Mouse (Mus musculus) bone marrow macrophage, adult 2 months (primary cell): ENCODE data around the gene Col4a3. TPM values are rescaled to one million over a fixed set of nuclear protein-coding genes. Genes with fewer than 3 reads are reported as not detected.

Experiments
- H3K27ac ChIP-seq: 2 replicates; pipeline ENCODE4 v1.5.1; 2012; ENCODE audit warnings: low read depth, low read length; ENCODE audit not compliant: insufficient read depth
- H3K4me1 ChIP-seq: 2 replicates; pipeline ENCODE4 v1.6.1; 2012; ENCODE audit warnings: low read length; ENCODE audit not compliant: control insufficient read depth, insufficient read depth
- H3K4me3 ChIP-seq: 2 replicates; pipeline ENCODE4 v1.5.1; 2012; ENCODE audit warnings: mild to moderate bottlenecking, low read length, moderate library complexity; ENCODE audit not compliant: insufficient read depth
- CTCF ChIP-seq: IDR thresholded peaks from 2 replicates; pipeline ENCODE4 v1.5.1; 2012; ENCODE audit warnings: low read depth, mild to moderate bottlenecking, low read length, moderate library complexity
- POLR2A ChIP-seq: IDR thresholded peaks from 2 replicates; pipeline ENCODE4 v1.6.1; 2012; ENCODE audit warnings: mild to moderate bottlenecking, low read depth, low read length, borderline replicate concordance
- polyA plus RNA-seq: library from polyadenylated mRNA; stranded (reverse); fragments of >200 nt; gene quantifications from 2 replicates; pipeline ENCODE4 v1.2.4, GENCODE M21; 2012; ENCODE audit not compliant: missing spikeins, insufficient read depth, insufficient read length

The Col4a3 gene
- polyA plus RNA-seq, 1 experiment, result not detected

DNA sequence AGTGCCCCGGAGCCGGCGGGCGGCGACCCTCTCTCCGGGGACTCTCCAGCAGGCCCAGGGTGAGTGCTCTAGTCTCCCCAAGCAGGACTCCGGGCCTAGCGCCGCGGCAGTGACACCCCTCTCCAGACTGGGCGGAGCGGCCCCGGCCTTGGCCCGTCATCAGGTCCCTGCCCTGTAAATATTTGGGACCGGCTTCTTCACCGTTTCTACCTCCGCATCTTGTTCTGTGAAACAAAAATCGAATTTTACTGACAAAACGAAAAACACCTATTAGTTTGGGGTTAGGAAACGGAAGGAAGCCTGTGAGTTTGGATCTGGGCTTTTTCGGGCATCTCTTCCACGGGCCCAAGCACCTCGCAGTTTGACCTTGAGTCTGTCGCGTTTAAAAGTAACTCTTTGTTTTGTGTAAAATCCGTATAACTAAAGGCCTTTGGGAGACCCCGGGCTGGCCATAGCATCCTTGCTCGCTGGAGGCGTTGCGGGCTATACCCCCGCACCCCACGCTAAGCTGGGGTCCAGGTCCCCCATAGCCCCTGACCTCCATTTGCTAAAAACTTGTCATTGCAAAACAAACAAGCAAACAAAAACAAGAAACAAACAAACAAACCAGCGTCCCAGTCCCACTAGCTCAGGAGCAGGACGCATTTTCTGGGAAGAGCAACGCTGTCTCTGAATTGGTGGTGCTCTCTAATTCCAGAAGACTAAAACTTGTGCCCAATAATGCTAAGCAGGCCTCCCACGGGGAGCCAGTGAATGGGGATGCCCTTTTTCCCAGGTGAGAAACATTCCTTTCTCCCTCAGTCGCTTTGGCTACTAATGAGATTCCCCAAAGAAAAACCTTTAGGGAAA is 138.5 kb downstream of the Col4a3 start:
- TF ChIP-seq CTCF (no peak), POLR2A (no peak)
- peak overlapping the region; percentile 83 for H3K4me3 ChIP-seq
- H3K27ac ChIP-seq, result peak overlapping the region; percentile 63
- H3K4me1 ChIP-seq, result peaks cover 6% of the 10 kb centered on the region

GRCm38 (mm10) chr1:82725875-82726185 is 139.1 kb downstream of the Col4a3 start:
- H3K4me3 ChIP-seq, result peak overlapping the region; percentile 83
- TF ChIP-seq CTCF (no peak), POLR2A (no peak)
- peaks cover 6% of the 10 kb centered on the region for H3K4me1 ChIP-seq
- H3K27ac ChIP-seq, result no peak overlapping the region

DNA sequence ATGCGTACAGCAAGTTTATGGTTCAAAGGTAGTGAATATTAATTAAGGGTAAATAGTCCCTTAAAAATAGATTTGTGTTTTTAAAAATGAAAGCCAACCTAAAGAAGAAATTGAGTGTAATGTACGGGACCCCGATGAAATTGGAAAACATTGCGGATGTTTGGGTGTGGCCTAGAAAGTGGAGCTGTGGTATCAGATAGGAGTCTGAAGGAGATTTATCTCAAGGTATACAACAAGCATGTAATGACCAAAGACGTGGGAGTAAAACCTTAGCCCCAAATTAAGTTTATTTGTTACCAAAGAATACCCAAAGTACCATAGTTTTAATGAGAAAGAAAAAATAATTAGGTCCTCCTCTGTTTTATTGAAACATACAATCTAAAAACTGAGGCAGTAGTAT is 139.8 kb downstream of the Col4a3 start:
- no peak for TF ChIP-seq POLR2A
- Histone ChIP-seq H3K27ac (no peak overlapping the region), H3K4me1 (peaks cover 6% of the 10 kb centered on the region), H3K4me3 (no peak overlapping the region)

- Histone ChIP-seq H3K4me3 (no peak overlapping the region), H3K4me1 (no peaks in the 10 kb centered on the region), H3K27ac (no peak overlapping the region)
- TF ChIP-seq CTCF (no peak), POLR2A (no peak)
Observed at GRCm38 (mm10) chr1:82733357-82733756, 146.6 kb downstream of the Col4a3 start.

DNA sequence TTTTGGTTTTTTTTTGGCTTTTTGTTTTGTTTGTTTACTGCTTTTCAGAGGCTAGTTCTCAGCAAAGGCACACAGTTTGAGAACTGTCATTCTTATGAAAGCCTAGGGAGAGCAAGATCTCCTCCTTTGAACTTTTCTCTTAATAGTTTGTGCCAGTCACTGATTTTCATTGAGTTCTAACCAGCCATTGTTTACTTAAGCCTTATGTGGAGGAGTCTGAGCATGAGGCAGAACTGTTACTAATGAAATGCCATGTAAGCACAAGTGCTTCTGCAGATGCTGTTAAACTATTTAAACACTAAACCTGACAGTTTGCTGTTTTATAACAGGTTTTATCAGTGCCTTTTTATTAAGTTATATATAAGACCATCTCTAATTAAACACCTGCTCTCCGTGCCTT is 151.3 kb downstream of the Col4a3 start:
- Histone ChIP-seq H3K27ac (no peak overlapping the region), H3K4me1 (no peaks in the 10 kb centered on the region), H3K4me3 (no peak overlapping the region)
- TF ChIP-seq POLR2A, result no peak
- no peak for TF ChIP-seq CTCF

GRCm38 (mm10) chr1:82741539-82741938 is 154.8 kb downstream of the Col4a3 start:
- no peak overlapping the region for H3K27ac ChIP-seq
- no peak for TF ChIP-seq POLR2A
- no peak for TF ChIP-seq CTCF
- no peaks in the 10 kb centered on the region for H3K4me1 ChIP-seq
- no peak overlapping the region for H3K4me3 ChIP-seq

- Histone ChIP-seq H3K4me1 (no peaks in the 10 kb centered on the region), H3K4me3 (no peak overlapping the region), H3K27ac (no peak overlapping the region)
- TF ChIP-seq CTCF, result no peak
- no peak for TF ChIP-seq POLR2A
Observed at GRCm38 (mm10) chr1:82743962-82744361, 157.2 kb downstream of the Col4a3 start.

DNA sequence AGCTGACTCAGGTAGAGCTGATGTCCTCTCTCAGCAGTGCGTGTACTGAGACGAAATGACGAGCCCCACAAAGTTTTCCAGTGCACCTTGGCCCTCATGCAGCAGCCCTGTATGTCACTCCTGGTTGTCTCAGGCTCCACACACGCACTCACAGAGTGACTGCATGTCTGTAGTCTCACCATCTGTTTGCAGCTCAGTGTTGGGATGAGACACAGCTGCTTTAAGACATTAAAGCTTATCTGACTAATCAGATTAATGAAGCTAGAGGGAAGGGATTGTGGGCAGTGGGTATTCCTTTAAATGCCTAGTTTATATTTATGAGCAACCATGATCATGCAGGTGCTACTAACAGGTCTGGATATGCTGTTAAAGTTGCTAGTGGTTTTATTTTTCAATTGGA is 159.7 kb downstream of the Col4a3 start:
- TF ChIP-seq CTCF (no peak), POLR2A (no peak)
- H3K4me1 ChIP-seq, result no peaks in the 10 kb centered on the region
- no peak overlapping the region for H3K4me3 ChIP-seq
- no peak overlapping the region for H3K27ac ChIP-seq

DNA sequence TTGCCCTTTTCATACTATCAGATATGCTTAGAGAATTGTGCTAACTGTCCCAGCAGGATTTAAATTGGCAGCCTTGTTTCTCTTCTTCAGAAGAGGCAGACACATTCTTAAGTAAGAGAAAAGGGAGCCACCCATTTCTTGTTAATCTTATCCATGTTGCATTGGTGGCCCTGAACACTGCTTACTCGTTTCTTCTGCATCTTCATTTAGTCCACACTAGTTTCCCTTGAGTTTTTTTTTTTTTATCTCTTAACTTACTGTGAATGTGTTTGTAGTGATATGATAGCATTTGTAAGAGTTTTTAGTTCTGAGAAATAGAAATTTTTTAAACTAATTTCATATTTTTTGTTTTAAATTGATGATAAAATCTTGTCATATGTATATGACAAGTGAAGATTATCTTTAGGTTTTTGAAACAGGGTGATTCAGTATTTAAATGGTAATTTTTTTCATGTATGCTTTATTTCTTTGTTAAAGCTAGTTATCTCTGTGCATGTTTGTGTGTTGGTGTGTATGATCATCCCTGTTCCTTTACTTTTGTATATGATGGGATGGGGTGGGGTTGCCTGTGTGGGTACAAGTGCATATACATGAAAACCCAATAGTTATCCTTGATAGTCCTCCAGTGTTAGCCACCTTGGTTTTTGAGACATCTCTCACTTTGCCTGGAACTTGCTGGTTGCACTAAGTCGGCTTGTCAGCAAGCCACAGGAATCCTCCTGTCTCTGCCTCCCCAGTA is 161.2 kb downstream of the Col4a3 start:
- no peaks in the 10 kb centered on the region for H3K4me1 ChIP-seq
- H3K27ac ChIP-seq, result no peak overlapping the region
- TF ChIP-seq CTCF (no peak), POLR2A (no peak)
- no peak overlapping the region for H3K4me3 ChIP-seq

GRCm38 (mm10) chr1:82759520-82759919 is 172.8 kb downstream of the Col4a3 start:
- TF ChIP-seq POLR2A (no peak), CTCF (no peak)
- Histone ChIP-seq H3K27ac (no peak overlapping the region), H3K4me3 (no peak overlapping the region), H3K4me1 (peaks cover 14% of the 10 kb centered on the region)
